Mouse (Mus musculus): ENCODE results near the gene Serp1.

DNA sequence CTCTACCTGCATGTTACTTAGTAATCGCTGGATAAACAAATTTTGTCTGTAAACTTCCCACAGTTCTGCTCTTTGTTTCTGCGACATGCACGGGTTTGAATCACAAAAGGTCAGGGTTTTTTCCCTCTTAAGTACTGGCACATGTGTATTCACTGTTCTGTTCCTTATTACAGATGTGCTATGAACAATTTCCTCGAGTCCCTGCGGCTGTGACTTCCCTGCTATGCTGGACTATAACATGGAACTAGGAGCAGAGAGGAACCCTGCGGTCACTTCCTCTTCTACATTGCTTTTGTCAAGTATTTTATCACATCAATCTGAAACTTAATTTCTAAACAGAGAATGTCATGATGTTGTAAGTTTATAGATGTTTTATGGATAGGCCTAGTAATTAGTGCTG lies 5.4 kb downstream of the Serp1 start:
- TF ChIP-seq CTCF (IDR thresholded peaks at IDR 0.05; ENCODE audit: low read depth), result no peak
- TF ChIP-seq EP300 (optimal IDR thresholded peaks at IDR 0.05), result no peak
